Mouse (Mus musculus): ENCODE data around the gene Selenos. TPM values are rescaled to one million over a fixed set of nuclear protein-coding genes. Genes with fewer than 3 reads are reported as not detected.

The Selenos gene
- total RNA-seq, 2 experiments from 2014 or later = 46.5 to 47.5 TPM

DNA sequence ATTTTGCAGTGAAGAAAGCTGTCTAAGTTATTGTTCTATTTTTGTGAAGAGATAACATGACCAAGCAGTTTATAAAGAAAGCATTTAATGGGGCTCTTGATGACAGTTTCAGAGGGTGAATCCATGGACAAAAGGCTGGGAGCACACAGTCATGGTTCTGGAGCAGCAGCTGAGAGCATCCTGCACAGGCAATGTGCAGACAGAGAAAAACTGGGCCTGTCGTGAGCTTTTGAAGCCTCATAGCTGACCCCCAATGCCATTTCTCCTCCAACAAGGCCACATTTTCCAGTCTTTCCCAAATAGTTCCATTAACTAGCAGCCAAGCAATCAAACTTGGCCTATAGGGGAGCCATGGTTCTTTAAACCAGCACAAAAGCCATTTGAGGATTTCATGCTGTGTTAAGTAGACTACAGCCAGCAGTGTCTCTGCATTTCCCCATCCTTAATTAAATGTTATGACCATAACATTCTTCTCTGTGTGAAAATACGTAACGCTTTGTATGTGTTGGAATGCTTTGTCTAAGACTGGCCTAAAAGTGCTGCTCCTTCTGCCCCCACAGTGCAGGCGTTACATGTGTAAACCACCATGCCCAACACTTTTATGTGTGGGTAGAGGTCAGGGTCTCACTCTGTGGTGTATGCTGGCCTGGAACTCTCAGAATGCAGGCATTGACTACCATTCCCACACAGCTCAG, 48.6 kb downstream of the Selenos start:
- intact Hi-C loops (cut with DNase I) = no loop called here
- no peak; the same call in 1 of the 2 replicates for TF ChIP-seq CTCF (IDR thresholded peaks at IDR 0.05)
- DNase-seq (ENCODE audit: extremely low spot score in 1 of 2, low spot score in 2 of 2) = no peak
- H3K27ac ChIP-seq = no peak overlapping the region
- H3K4me3 ChIP-seq = no peak overlapping the region

GRCm38 (mm10) chr7:66128857-66129256, 49.4 kb downstream of the Selenos start:
- DNase-seq (ENCODE audit: extremely low spot score in 1 of 2, low spot score in 2 of 2) = no peak
- TF ChIP-seq CTCF (IDR thresholded peaks at IDR 0.05) = no peak

DNA sequence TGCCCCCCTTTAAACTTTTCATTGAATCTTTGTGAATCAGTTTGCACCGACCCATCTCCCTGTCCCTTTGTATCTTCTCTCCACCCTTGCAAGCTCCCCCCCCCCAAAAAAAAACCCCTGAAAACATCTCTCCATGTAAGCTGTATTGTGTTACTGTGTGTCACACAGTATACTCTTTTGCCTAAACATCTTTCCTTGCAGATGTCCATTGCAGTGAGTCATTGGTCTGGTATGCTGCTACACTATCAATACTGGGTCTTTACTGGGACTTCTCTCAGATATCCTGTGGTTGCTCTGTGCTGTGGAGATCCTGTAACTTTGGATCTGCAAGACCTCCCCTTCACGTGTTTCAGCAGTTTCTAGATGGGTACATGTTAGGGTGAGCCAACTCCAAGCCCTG, 50.8 kb downstream of the Selenos start:
- DNase-seq (ENCODE audit: extremely low spot score in 1 of 2, low spot score in 2 of 2) = no peak
- H3K27ac ChIP-seq = no peak overlapping the region
- intact Hi-C loops (cut with DNase I) = no loop called here
- TF ChIP-seq CTCF (IDR thresholded peaks at IDR 0.05) = no peak
- no peak overlapping the region for H3K4me3 ChIP-seq

More at GRCm38 (mm10) chr7:66128857-66129256, 49.4 kb downstream of the Selenos start:
- Histone ChIP-seq H3K4me3 (no peak overlapping the region), H3K27ac (no peak overlapping the region)
- intact Hi-C loops (cut with DNase I) = no loop called here

GRCm38 (mm10) chr7:66131776-66132421, 52.5 kb downstream of the Selenos start:
- Histone ChIP-seq H3K4me3 (no peak overlapping the region), H3K27ac (no peak overlapping the region)
- DNase-seq (ENCODE audit: extremely low spot score in 1 of 2, low spot score in 2 of 2) = no peak
- intact Hi-C loops (cut with DNase I) = no loop called here
- no peak for TF ChIP-seq CTCF (IDR thresholded peaks at IDR 0.05)

DNA sequence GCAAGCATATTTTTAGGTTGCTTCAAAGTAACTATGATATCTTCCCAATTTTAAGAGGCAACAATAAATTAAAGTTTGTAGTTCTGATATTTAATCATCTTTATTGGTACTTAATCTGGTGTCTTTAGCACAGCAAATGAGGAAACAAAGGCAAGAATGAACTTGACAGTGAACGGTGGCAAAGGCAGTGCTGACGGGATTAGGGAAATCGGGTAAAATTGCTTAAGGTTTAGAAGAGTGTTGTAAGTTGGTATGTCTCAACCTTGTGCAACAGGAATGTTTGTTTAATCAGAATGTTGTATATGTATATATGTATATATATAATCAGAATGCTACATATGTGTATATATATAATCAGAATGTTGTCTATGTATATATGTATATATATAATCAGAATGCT, 54.7 kb downstream of the Selenos start:
- intact Hi-C loops (cut with DNase I) = no loop called here
- no peak for TF ChIP-seq CTCF (IDR thresholded peaks at IDR 0.05)
- DNase-seq (ENCODE audit: extremely low spot score in 1 of 2, low spot score in 2 of 2) = no peak
- Histone ChIP-seq H3K4me3 (no peak overlapping the region), H3K27ac (no peak overlapping the region)

DNA sequence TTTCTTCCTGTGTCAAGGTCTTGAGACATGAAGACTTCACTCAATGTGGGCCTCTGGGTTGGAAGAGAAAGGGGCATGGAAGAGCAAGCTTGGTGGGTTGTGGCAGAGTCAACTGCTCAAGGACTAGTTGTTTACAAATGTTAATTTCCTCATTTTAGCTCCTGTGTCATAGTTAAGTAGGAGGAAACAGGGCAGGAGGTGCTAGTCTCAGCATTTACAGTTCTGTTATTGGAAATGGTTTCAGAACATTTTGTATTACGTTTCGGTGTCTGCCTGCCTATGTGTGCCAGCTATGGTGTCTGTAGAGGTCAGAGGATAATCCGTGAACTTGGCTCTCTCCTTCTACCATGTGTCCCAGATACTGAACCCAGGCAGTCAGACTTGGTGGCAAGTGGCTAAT, 56.2 kb downstream of the Selenos start:
- H3K27ac ChIP-seq = no peak overlapping the region
- intact Hi-C loops (cut with DNase I) = no loop called here

GRCm38 (mm10) chr7:66136187-66136586, 56.7 kb downstream of the Selenos start:
- TF ChIP-seq CTCF (IDR thresholded peaks at IDR 0.05) = no peak
- Histone ChIP-seq H3K4me3 (no peak overlapping the region), H3K27ac (no peak overlapping the region)
- no peak for DNase-seq (ENCODE audit: extremely low spot score in 1 of 2, low spot score in 2 of 2)
- intact Hi-C loops (cut with DNase I) = no loop called here

More for the DNA sequence above, 56.2 kb downstream of the Selenos start:
- TF ChIP-seq CTCF (IDR thresholded peaks at IDR 0.05) = no peak
- DNase-seq (ENCODE audit: extremely low spot score in 1 of 2, low spot score in 2 of 2) = no peak
- H3K4me3 ChIP-seq = no peak overlapping the region

- no peak overlapping the region for H3K4me3 ChIP-seq
- no peak overlapping the region for H3K27ac ChIP-seq
- intact Hi-C loops (cut with DNase I) = no loop called here
- no peak for TF ChIP-seq CTCF (IDR thresholded peaks at IDR 0.05)
- DNase-seq (ENCODE audit: extremely low spot score in 1 of 2, low spot score in 2 of 2) = no peak
Observed at GRCm38 (mm10) chr7:66137309-66137708, 57.9 kb downstream of the Selenos start.

DNA sequence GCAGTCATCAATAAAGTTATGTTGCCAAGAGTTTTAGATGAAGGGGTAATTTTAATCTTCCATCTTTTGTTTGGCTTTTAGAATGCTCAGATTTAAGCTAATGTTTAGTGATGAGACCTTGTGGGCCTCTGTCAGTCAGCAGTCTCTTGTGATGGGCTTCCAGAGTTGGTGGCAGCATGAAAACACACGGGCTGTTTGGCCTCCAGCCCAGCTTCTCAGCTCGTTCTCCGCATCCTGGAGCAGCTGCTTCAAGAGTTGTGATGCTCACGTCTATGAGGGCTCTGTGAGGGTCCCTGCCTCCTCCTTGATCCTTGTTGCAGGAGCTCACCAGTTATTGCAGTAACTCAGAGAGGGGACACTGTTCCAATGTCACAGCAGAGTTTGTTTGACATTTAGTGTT, 58.9 kb downstream of the Selenos start:
- Histone ChIP-seq H3K4me3 (no peak overlapping the region), H3K27ac (no peak overlapping the region)
- DNase-seq (ENCODE audit: extremely low spot score in 1 of 2, low spot score in 2 of 2) = no peak
- intact Hi-C loops (cut with DNase I) = no loop called here
- TF ChIP-seq CTCF (IDR thresholded peaks at IDR 0.05) = no peak

DNA sequence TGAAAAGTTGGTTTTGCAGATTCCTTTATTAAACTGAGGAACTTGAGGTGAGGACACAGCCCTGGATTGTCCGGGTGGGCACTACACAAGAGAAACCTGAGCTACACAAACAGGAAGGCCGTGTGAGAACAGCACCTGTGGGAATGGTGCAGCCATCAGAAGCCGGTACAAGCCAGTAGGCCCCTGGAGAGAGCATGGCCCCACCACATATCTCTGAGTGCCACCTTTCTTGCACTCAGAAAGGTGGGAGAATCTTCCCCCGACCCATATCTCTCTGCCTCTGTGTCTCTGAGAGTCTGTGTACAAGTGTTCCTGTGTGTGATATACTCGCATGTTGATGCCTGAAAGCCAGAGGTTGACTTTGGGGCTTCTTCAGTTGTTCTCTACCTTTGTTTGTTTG, 59.4 kb downstream of the Selenos start:
- no peak overlapping the region for H3K27ac ChIP-seq
- H3K4me3 ChIP-seq = no peak overlapping the region
- DNase-seq (ENCODE audit: extremely low spot score in 1 of 2, low spot score in 2 of 2) = no peak
- TF ChIP-seq CTCF (IDR thresholded peaks at IDR 0.05) = no peak
- intact Hi-C loops (cut with DNase I) = no loop called here

Other genes starting within 250 kb of the Selenos start
- 1 to 10 TPM; 8.5 to 9.5 TPM for gene Pcsk6, start 217.9 kb upstream of the Selenos start, total RNA-seq (2021)
- gene Gm45213, start 36.0 kb upstream of the Selenos start, total RNA-seq (2021) = not detected
- gene Snrpa1, start 20.6 kb upstream of the Selenos start, total RNA-seq (2021) = 10 to 100 TPM; 36.8 to 37.0 TPM
- 10 to 100 TPM; 15.6 to 17.3 TPM for gene Chsy1, start 29.9 kb downstream of the Selenos start, total RNA-seq (2021)

Measured in left cerebral cortex, adult 2 months (tissue).